ENCODE assay signal across 29 mouse cellular contexts in genomic region chr3:141637900-141638299, GRCm38 (mm10).
"Had no signal": no experiment of that assay in that cellular context is flagged by ENCODE, and none has a peak within 500 bp of the region (broad histone marks: within the 10 kb centered on the region; RNA-seq: fewer than 3 reads in every experiment).

No protein-coding gene starts in this region.

- H3K9me3 ChIP-seq: limb, embryonic 10.5 days; limb, embryonic 12.5 days; limb, embryonic 13.5 days; limb, embryonic 15.5 days; liver, embryonic 12.5 days; liver, embryonic 13.5 days; liver, embryonic 15.5 days; lung, embryonic 15.5 days; megakaryocyte, embryonic 14.5 days; midbrain, embryonic 10.5 days; midbrain, embryonic 12.5 days; midbrain, embryonic 13.5 days; midbrain, embryonic 15.5 days had no signal

- DNase-seq: left cerebral cortex, postnatal 4 days; liver; liver, embryonic 13.5 days; liver, postnatal 0 days; lung, adult 18-20 months; lung, adult 2 months; lung, embryonic 14.5 days; lung, postnatal 10 days; lung, postnatal 14 days; lung, postnatal 36 days; lung, postnatal 4 days had no signal

- H3K4me1 ChIP-seq: limb, embryonic 10.5 days; limb, embryonic 12.5 days; limb, embryonic 15.5 days; liver, embryonic 12.5 days; liver, embryonic 13.5 days; liver, embryonic 15.5 days; lung, embryonic 15.5 days; megakaryocyte, embryonic 14.5 days; midbrain, embryonic 10.5 days had no signal

- H3K9ac ChIP-seq: limb, embryonic 12.5 days; limb, embryonic 13.5 days; limb, embryonic 15.5 days; liver, embryonic 12.5 days; liver, embryonic 13.5 days; liver, embryonic 14.5 days; liver, embryonic 15.5 days; liver, postnatal 0 days; lung, embryonic 14.5 days; lung, embryonic 15.5 days; midbrain, embryonic 12.5 days; midbrain, embryonic 13.5 days; midbrain, embryonic 15.5 days had no signal

- H3K36me3 ChIP-seq: limb, embryonic 10.5 days; limb, embryonic 12.5 days; limb, embryonic 13.5 days; limb, embryonic 15.5 days; liver, embryonic 12.5 days; liver, embryonic 13.5 days; liver, embryonic 15.5 days; lung, embryonic 15.5 days; midbrain, embryonic 10.5 days; midbrain, embryonic 12.5 days; midbrain, embryonic 13.5 days; midbrain, embryonic 15.5 days had no signal

- H3K27ac ChIP-seq: left cerebral cortex, adult 2 months; limb, embryonic 10.5 days; limb, embryonic 12.5 days; limb, embryonic 13.5 days; limb, embryonic 15.5 days; liver, embryonic 12.5 days; liver, embryonic 13.5 days; liver, embryonic 14.5 days; liver, embryonic 15.5 days; lung, embryonic 15.5 days; macrophage; midbrain, embryonic 10.5 days; midbrain, embryonic 12.5 days; midbrain, embryonic 13.5 days; midbrain, embryonic 15.5 days had no signal

- H3K4me3 ChIP-seq: left cerebral cortex, adult 2 months; limb, embryonic 10.5 days; limb, embryonic 12.5 days; limb, embryonic 13.5 days; limb, embryonic 15.5 days; liver, embryonic 12.5 days; liver, embryonic 13.5 days; liver, embryonic 15.5 days; lung, embryonic 15.5 days; megakaryocyte, embryonic 14.5 days; midbrain, embryonic 10.5 days; midbrain, embryonic 12.5 days; midbrain, embryonic 13.5 days; midbrain, embryonic 15.5 days; myocyte had no signal

- ATAC-seq: liver, embryonic 12.5 days; liver, postnatal 0 days; lung, postnatal 0 days; midbrain, embryonic 13.5 days; midbrain, embryonic 15.5 days; midbrain, embryonic 16.5 days had no signal

- H3K27me3 ChIP-seq: limb, embryonic 12.5 days; limb, embryonic 13.5 days; limb, embryonic 15.5 days; liver, embryonic 12.5 days; liver, embryonic 13.5 days; liver, embryonic 15.5 days; lung, embryonic 15.5 days; megakaryocyte, embryonic 14.5 days; midbrain, embryonic 12.5 days; midbrain, embryonic 13.5 days; midbrain, embryonic 15.5 days had no signal
